Mouse (Mus musculus) lung, postnatal 36 days (tissue): Measurements from ENCODE around the gene Slc10a7.
"Not testable (repeated sequence)": the region's sequence is repeated elsewhere in the genome, so short reads cannot be mapped to it uniquely, and the experiment has no call there.

ENCODE experiments used
- DNase-seq: peaks from one replicate; pipeline ENCODE4 v3.0.0; 2022; ENCODE audit warnings: mixed read lengths

Slc10a7 gene

DNA sequence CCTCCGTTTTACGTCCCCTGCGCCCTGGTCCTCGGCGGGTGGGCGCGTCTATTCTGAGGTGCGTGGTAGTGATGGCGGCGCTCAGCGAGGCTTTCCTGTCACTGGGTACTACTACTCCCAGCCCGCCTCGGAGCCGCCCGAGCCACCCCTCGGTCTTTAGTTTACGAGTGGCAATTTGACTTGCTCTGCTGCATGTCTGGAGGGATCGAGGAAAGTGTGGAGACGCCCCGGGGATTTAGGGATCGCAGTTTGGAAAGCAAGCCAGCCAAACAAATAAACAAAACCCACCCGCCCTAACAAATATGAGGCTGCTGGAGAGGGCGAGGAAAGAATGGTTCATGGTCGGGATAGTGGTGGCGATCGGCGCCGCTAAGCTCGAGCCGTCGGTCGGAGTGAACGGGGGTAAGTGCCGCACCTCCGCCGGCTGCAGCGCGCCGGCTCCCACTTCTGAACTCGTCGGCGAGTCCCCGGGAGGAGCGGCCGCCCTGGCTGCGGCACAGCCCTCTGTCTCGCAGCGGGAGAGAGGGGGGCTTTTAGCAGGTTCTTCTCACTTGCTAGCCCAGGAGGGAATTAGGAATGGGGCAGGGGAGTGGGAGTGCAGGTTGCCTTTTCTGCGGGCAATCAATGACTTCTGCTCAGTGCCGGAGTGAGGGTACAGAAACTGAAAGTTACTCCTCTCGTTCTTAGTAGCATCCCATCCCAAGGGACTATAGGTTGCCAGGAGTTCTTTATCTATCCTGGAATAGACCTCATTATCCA lies at the start of gene Slc10a7:
Gene Slc10a7, plus strand, starts transcription at position 74 of the 759 bp plus-strand sequence.
- DNase-seq: peak; percentile 89

DNA sequence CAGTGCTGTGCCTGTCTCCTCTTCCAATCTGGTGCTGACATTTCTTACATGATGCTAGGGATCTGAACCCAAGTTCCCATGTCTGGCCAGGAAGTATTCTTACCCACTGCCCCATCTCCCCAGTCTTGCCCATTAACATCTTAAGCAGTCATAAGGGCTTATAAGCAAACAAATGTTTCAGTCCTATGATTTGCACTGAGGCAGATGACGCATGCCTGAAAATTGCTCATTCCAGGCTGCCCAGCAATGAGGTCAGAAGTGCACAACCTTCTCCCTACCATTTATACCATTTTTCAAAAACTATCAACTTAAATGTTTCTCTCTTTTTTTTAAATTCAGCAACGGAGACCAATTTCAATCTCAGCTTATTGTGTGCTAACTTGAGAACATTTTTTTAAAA lies 45.2 kb upstream of the Slc10a7 start:
- peak; percentile 1 for DNase-seq

DNA sequence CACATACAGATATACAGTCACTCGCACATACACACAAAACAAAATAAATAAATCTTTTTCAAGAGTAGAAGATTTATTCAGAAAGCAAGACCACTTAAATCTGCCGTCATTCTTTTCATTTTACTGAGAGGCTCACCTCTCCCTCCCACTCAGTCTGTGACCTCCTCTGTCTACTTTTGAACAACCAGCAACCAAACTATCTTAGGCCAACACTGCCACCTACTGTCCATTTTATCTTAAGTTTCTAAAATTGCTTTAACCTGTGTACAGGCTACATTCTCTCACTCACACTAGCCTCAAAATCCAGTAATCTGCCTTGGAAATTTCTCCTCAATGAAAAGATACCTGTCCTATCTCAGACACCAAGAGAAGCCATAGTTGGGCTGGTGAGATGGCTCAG lies 41.3 kb upstream of the Slc10a7 start:
- DNase-seq: peak; percentile 12

DNA sequence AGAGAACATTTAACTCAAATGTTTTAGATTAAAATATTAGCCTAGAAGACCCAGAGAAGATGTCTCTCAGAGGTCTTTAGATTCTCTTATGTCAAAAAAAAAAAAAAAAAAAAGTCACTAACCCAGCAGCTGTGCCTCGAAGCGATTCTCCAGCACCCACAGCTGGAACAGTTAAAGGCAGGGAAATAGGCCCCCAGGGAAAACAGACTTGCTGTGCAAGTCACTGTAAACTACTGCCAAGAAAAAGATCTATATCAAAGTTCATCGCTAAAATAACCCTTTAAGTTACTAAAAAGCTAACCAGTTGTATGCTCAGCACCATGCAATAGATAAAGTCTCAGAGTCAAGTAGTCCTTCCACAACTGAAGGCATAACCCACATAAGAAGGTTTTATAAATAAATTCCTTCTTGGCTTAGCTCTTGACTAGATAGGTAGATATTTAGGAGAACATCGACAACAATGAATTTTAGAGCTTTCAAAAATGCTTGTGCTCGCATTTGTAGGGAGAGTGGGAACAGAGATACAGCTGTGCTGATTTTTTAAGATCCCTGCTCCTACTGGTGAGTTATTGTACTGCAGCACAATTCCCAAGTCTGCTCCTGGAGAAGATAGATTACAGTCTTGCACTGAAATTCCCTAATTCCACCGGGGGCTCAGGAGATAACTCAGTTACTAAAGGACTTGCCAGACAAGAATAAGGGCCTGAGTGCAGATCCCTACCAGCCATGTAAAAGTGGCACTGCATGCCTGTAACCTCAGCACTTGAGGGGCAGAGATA lies 31.9 kb upstream of the Slc10a7 start:
- DNase-seq: peak; percentile 2

DNA sequence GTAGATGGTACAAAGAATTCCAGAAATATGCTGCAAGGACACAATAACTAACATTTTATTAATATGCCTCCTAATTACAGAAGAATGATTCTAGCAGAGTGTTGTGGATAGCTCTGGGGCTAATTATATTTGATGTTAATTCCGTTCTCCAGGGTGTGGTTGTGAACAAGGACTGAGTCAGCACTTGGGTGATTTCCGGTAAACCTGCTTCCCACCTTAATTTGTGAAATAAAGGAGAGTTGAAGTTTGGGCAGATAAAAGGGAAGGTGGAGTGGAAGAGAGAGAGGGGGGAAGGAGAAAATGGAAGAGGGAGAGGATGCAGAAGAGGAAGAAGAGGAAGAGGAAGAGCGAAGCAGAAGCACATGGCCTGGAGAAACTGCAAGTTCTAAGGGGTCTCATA lies 19.4 kb upstream of the Slc10a7 start:
- no peak for DNase-seq

DNA sequence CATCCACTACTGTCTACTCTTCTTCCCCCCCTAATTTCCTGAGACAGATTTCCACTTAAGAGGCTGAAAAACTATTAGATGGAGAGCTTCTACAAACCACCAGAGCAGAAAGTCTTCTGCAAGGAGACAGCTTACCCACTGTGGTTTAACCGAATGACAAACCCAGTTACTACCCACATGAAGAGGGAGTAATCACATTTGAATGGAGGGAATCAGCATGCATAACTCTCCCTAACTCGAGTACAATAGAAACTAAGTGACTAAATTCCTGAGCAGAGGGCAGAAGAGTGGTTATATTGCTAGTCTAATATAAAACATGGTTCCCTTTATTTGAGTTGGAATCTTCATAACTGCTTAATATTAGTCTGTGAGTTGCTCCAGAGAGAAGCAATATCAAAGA lies 16.1 kb upstream of the Slc10a7 start:
- no peak for DNase-seq

DNA sequence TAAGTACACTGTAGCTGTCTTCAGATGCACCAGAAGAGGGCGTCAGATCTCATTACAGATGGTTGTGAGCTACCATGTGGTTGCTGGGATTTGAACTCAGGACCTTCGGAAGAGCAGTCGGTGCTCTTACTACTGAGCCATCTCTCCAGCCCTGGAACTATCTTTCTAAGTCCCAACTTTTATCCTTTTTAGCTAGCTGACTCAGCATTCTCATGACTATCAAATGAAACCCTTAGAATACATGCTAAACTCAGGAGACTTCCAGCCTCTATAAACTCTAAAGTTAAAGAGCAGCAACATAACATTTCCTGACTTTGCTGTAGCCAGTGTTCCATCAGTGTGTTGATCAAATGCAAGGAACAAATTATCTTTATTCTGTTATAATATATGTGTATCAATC lies 12.9 kb upstream of the Slc10a7 start:
- not testable (repeated sequence) for DNase-seq

DNA sequence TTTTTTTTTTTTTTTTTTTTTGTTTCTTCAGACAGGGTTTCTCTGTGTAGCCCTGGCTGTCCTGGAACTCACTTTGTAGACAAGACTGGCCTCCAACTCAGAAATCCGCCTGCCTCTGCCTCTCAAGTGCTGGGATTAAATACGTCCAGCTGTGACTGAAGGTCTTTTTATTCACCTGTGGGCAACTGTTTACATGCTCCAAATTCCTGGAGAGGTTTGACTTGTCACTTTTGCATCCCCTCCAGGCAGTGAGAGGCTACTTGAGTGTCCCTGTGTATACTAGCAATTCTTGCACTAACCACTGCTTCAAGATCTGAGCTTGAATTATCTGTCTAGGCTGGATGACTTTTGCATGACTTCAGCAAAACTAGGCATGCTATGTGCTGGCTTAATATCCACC lies 6.4 kb upstream of the Slc10a7 start:
- DNase-seq: no peak

DNA sequence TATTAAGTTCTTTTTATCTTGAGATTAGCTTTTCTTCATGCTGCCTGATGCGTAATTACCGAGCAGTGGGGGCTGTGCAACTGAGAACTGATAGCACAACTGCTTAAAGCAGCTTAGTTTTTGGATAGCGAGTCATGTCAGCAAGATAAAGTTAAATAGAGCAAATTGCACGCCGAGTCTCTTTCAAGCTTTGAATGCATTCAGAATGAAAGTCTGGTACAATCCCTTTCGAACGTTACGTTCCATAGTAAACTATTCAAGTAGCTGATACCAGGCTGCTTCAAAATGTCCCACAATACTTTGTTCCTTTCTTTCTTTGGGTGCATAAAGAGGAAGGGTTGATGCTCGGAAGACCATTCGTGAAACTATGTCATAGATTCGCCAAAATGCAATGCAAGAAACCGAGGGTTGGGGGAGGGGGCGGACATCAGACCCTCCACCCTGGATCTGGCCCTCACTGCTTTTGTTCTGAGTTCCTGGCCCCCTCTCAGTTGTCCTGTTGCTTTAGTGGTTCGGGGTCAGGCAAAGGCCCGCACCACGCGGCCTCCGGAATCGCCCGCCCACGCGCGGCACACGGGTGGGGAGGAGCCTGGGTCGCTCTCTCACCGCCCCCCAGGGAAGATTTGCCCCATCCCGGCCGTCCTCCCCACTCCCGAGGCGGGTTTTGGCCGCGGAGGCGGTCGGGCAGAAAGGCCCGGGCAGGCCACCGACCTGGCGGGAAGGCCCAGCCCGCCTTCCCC lies 997 bp upstream of the Slc10a7 start:
- DNase-seq: peak; percentile 44

DNA sequence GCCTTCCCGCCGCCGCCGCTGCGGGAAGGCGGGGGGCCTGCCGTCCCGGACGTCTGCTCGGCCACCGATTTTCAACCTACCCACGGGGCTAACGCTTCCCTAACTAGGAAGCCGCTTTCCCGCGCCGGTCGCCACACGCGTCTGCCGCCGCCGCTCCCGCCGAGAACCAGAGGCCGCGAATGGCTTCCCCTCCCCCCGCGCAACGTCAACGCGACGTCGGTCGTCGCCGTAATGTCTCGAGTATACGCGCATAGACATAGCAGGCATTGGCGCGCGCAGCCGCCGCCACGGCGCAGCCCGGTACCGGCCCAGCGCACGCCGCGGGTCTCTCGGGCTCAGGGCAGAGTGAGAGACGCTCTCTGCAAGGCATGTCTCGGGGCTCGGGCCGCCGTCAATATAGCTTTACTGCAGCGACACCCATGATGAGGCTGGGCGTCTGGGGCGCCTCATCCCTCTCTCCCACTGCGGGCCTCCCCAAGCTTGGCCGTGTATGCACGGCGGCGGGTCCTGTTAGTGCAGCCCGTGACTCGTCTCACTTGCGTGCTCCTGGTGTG lies 350 bp upstream of the Slc10a7 start, which contains the start of gene Rbmxl1:
Gene Rbmxl1, minus strand, starts transcription at position 180 of the 554 bp plus-strand sequence.
- DNase-seq: peak; percentile 94

DNA sequence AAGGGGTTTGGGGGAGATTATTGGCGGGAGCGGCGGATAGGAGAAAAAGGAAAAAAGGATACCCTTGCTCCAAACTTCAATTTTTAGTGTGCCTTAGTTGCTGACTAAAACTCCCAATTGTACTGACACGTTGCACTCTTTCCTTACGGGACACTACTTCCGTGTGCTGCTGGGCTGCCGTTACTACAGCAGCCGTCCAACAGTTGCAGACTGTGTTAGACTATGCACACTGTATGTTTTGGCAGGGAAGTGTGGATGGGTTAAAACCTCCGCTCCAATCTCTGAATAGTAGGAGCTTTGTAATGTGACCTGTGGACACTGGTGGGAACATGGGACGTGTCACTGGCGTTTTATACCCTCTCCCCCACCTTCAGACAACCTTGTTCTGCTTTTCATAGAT lies 948 bp downstream of the Slc10a7 start:
- peak; percentile 9 for DNase-seq

DNA sequence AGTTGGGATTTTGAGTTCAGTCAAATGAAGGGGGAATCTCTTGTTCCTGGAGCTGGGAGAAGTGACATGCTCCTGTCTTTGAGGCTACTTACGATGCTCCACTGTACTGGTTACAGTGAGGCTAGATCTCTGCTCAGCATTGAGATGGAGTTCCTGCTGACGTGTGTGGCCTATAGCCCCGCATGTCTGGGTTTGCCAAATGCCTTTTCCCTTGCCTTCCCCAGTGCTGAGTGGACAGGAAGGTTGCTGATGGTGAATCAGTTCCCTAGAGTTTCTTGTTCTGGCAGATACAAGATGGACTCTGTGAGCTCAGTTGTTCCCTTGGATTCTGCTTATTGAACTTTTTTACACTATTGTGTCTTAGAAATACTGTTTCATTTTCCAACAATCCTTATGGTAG lies 1.8 kb downstream of the Slc10a7 start:
- DNase-seq: no peak

DNA sequence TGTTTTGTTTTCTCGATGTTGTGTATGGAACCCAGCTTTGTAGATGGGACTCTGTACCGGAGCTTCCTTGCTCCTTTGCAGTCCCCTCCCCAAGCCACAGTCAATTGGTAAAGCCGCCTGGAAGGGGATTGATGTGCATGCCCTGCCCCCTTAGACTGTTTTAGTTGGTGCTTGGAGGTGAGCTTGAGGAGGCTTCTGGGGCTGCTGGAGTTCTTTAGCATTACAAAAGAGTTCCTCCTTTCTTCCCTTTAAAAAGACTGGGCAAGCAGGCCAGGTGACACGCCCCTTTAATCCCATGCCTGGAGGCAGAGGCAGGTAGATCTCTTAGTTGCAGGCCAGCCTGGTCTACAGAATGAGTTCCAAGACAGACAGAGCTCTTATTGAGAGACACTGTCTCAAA lies 4.0 kb downstream of the Slc10a7 start:
- DNase-seq: no peak

DNA sequence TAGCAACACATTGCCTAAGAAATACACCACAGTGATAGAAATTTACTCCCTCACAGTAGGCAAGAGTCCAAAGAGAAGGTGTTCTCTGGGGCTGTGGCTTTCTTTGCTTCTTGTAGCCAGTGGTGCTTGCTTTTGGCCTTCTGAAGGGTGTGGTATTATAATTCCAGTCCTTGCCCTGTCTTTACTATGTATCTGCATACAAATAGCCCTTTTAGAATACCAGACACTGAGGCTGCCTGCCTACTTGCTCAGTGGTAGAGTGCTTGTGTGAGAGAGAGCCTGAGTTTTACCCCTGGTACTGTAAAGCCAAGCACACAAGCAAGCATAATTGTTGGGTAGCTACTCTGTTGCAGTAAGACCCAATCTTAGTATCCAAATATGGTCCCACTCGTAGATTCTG lies 5.6 kb downstream of the Slc10a7 start:
- no peak for DNase-seq

DNA sequence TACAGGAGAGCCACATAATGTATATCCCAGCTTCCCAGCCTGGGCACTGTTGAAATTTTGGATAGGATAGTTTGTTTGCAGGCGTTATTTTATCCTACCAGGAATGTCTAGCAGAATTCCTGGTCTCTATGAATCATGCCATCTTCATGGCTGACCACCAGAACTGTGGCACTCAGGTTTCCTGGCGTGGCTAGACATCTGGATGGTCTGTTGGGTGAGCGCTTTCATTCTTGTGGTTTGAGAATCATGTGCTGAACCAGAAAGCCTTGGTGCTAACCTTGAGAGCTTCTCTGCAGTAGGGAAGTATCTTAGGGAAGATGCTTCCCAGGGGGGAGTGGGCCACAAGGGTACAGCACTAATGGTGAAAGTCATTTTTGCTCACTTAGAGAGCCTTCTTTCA lies 6.0 kb downstream of the Slc10a7 start:
- no peak for DNase-seq

DNA sequence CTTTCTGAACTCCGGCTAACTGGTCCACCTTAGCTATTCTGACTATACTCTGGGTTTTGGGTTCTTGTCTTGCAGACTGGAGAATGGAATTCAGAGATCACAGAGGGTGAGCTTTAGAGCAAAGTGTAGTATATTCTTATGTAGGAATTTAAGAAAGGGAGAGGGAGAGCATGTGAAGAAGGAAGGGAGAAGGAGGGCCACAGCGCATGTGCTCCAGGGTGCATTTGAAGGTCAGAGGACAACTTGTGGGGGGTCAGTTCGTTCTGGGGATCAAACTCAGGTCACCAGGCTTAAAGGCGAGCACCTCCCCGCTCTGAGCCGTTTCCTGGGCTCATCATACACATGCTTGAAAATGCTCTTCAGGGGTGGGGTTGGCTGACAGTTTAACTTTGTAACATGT lies 24.8 kb downstream of the Slc10a7 start:
- no peak for DNase-seq

DNA sequence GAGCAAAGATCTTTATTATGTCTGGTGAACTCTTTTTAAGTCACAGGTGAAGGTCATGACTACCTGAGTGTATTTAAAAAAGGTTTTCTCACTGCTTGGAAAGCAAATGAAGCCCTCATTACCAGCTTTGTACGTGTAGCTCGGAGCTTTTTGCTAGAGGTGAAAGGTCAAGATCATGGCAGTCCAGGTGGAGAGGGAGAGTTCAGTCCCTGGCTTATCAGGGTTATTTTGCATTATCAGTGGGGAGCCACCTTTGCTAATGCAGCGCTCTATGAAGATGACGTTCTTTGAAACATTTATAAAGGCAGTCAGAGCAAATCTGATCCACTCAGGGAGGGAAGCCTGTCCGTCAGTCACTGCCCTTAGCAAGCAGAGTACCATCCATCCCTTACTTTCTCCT lies 27.6 kb downstream of the Slc10a7 start:
- DNase-seq: no peak

DNA sequence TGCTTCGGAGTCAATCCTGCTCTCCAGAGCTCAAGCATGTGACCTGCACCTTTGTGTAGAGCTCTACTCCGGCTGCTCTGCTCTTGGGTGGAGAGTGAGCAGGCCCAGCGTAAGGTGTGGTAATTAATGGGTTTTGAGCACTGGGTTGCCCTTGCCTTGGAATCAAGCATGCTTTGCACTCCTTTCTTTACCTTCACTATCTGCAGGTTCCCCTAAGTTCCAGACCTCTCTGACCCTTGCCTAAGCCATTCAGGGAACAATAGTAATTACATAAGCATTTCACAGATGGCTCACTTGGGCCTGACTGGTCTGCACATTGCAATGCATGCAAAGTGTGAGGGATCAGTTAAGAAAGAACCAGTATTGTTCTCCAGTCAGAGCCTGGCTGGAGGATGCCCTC lies 28.6 kb downstream of the Slc10a7 start:
- DNase-seq: no peak

DNA sequence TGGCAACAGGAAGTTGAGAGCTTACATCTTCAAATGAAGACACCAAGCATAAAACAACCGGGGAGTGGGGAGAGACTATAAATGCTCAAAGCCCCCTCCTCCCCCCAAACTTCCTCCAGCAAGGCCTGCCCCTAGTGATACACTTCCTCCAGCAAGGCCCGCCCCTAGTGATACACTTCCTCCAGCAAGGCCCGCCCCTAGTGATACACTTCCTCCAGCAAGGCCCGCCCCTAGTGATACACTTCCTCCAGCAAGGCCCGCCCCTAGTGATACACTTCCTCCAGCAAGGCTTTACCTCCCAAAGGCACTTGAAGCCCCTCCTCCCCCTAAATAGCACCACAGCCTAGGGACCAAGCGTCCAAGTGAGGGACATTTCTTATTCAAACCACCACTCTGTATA lies 33.5 kb downstream of the Slc10a7 start:
- DNase-seq: not testable (repeated sequence)

DNA sequence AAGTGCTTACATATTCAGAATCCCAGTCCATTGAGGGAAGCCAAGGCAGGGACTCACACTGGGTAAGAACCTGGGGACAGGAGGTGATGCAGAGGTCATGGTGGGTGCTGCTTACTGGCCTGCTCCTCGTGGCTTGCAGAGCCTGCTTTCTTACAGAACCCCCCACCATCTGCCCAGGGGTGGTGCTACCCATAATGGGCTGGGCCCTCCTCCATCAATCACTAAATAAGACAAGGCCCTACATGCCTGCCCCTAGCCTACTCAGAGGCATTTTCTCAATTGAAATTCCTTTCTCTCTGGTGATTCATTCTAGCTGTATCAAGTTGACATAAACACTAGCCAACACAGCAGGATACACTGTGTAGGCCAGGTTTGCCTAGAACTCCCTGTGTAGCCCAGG lies 34.5 kb downstream of the Slc10a7 start:
- DNase-seq: no peak

DNA sequence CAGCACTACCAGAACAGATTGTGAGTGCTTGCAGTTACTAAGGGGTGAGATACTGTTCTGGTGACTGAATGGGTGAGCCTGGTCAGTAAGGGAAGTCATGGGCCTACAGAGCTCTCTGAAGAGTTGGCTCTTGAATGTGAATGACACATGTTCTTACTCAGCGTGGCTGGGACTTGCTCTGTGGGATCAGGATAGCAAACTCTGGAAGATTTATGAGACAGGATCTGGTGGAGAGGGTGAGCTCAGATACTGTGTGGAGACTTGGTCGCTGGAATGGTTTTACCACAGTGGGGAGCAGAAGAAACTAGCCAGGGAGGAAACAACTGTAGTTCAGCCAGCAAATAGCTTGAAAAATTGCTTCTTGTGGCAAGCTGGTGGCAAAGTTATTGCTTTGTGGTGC lies 35.4 kb downstream of the Slc10a7 start:
- DNase-seq: no peak

DNA sequence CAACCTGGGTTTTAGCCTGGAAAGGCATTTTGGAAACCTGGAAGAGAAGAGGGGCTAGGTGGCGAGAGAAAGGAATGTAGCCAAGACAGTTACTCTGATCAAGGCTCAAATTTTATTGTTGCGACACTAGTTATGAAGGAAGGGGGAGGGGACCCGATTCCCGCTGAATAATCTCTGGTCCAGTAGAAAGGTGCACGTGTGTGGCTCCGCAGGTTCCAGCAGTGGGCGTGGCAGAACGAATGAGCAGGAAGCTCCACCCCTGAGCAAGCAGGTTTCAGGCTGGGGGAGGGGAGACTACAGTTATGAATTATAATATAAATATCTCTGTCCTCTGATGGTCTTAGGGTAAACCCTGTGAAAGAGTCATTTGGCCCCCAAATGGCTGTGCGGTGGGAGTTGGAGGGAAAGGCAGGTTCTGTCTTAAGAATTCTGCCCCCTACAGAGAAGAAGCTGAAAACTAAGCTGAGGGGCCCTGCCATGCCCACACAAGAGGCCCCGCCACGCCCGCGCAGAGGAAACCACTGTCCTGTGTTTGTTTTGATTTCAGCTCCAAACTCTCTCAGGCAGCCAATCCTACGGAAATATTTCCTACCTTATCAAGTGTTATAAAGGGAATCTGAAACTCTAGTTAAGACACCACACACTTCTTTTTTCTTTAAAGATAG lies 36.1 kb downstream of the Slc10a7 start:
- not testable (repeated sequence) for DNase-seq
